Mouse (Mus musculus) lung, embryonic 15.5 days (tissue): Measurements from ENCODE around the gene Cst13. TPM values are rescaled to one million over a fixed set of nuclear protein-coding genes. Genes with fewer than 3 reads are reported as not detected.

Experiments used
- ATAC-seq: fragments of 200-750 bp; cut with Nextera tagmentation; 2 replicates; pipeline ENCODE4 v1.8.0; 2017; ENCODE audit warnings: moderate number of reproducible peaks, borderline replicate concordance; ENCODE audit not compliant: low FRiP score, low TSS enrichment; ENCODE audit errors: extremely low read depth
- H3K27ac ChIP-seq: fragments of 300-500 bp; sonication (generic); 2 replicates; pipeline ENCODE4 v1.5.1; 2015; ENCODE audit warnings: moderate library complexity, mild to moderate bottlenecking, inconsistent platforms
- H3K27me3 ChIP-seq: fragments of 300-500 bp; sonication (generic); 2 replicates; pipeline ENCODE4 v1.6.1; 2015; ENCODE audit warnings: inconsistent platforms
- H3K36me3 ChIP-seq: fragments of 300-500 bp; sonication (generic); 2 replicates; pipeline ENCODE4 v1.6.1; 2015; ENCODE audit warnings: inconsistent platforms
- H3K4me1 ChIP-seq: fragments of 300-500 bp; sonication (generic); 2 replicates; pipeline ENCODE4 v1.6.1; 2015; ENCODE audit warnings: inconsistent platforms
- H3K4me2 ChIP-seq: fragments of 300-500 bp; sonication (generic); 2 replicates; pipeline ENCODE4 v1.6.1; 2015; ENCODE audit warnings: inconsistent platforms, mild to moderate bottlenecking, moderate library complexity
- H3K4me3 ChIP-seq: fragments of 300-500 bp; sonication (generic); 2 replicates; pipeline ENCODE4 v1.5.1; 2015; ENCODE audit warnings: mild to moderate bottlenecking, inconsistent platforms
- H3K9ac ChIP-seq: fragments of 300-500 bp; sonication (generic); 2 replicates; pipeline ENCODE4 v1.6.1; 2015; ENCODE audit warnings: inconsistent platforms
- H3K9me3 ChIP-seq: fragments of 300-500 bp; sonication (generic); 2 replicates; pipeline ENCODE4 v1.6.1; 2016; ENCODE audit warnings: inconsistent platforms
- WGBS: fragments of 180-500 bp; shearing (Covaris S2); methylation state at CpG from one replicate; pipeline ENCODE4 v1.1.7; 2015; 5-methylcytosine and 5-hydroxymethylcytosine counted together
- polyA plus RNA-seq: library from polyadenylated mRNA; unstranded; fragments of >200 nt; fragmentation: Nextera tagmentation; extraction: Ambion mirVana; gene quantifications from 2 replicates; pipeline ENCODE4 v1.2.1, GENCODE M21; 2015

Cst13 gene
- polyA plus RNA-seq, 1 experiment from 2014 or later, result not detected

DNA sequence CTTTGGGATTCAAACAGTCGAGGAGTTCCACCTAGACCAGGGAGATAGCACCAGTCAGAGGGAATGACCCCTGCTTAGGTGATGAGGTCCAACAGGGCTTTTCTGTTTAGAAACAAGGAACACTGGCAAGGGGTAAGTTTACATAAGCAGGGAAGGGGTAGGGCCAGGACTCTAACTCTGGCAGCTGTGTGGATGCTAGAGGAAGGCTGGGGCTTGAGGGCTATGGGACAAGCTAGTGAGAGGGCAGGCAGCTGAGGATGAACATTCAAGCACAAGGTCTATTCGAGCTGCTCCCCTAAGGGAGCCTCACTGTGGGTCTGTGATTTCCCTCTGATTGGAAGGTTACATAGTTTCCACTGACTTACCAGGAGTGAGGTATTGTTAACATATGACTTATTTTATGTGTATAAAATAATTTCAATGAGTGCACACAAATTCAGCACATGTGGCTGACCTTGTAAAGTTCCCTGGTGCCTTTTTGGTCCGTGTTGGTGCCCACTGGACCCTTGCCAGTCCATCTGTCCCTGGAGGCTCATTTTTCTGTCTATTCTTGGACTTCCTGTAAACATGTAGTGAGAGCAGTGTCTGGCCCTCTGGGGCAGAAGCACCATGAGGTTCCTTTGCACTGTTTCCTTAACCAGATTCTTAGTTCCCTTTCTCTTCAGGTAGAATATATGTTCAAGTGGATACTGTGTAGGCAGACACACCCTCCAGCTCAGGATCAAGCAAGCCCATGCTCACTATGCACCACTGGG, 57.3 kb downstream of the Cst13 start:
- no peak overlapping the region for H3K4me2 ChIP-seq
- H3K9me3 ChIP-seq, result no peaks in the 10 kb centered on the region
- no peak overlapping the region for H3K4me3 ChIP-seq
- H3K4me1 ChIP-seq, result peaks cover 46% of the 10 kb centered on the region
- 14% methylated on average over 3 of the region's 3 CpGs for WGBS
- H3K27me3 ChIP-seq, result no peaks in the 10 kb centered on the region
- peak overlapping the region; percentile 56; the same call in 1 of the 2 replicates for H3K27ac ChIP-seq
- no peak for ATAC-seq
- no peak overlapping the region for H3K9ac ChIP-seq
- peaks cover 5% of the 10 kb centered on the region for H3K36me3 ChIP-seq

DNA sequence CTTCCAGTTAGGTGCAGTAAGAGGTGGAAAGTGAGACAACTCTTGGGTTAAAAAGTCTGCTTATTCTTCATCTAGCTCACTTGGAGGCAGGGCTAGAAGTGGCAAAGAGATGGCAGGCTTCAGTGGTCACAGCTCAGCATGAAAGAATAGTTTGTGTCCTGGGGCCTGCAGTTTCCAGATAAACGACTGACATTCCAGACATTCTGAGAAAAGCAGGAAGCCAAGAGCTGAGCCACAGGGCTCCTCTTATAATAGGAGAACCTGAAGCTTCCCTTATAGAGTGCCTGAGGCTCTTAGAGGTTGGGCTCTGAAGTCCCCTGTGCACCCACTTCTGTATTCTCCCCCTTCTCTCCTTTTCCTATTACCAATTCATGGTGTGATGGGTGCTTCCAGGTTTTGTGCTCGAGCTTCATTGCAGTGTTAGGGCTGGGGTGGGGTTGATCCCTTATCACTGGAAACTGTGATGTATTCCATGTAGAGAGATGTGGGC, 58.8 kb downstream of the Cst13 start:
- ATAC-seq, result no peak
- WGBS, result 4% methylated on average over 2 of the region's 2 CpGs
- no peak overlapping the region for H3K27ac ChIP-seq
- H3K9ac ChIP-seq, result no peak overlapping the region
- H3K36me3 ChIP-seq, result no peaks in the 10 kb centered on the region
- H3K9me3 ChIP-seq, result no peaks in the 10 kb centered on the region
- H3K4me2 ChIP-seq, result no peak overlapping the region
- H3K4me3 ChIP-seq, result no peak overlapping the region
- no peaks in the 10 kb centered on the region for H3K27me3 ChIP-seq
- H3K4me1 ChIP-seq, result peaks cover 31% of the 10 kb centered on the region

DNA sequence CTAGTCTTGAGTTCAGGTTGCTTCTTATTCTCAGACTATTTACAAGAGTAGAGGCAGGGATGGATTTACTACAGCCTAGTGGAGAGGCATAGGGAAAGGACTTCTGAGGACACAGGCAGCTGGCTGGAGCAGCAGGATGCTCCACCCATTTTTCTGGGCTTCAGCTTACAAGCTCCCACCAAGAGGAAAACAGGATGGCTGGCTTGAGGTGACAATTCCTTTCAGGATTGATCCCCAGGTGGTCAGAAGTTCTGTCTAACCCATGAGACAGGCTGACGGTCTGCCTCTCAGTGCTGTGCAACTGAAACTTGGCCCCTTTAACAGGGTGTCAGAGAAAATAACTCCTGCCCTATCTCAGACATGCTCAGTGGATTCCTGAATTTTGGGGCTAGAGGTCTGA, 59.3 kb downstream of the Cst13 start:
- Histone ChIP-seq H3K27ac (no peak overlapping the region), H3K36me3 (no peaks in the 10 kb centered on the region), H3K4me2 (no peak overlapping the region), H3K9ac (no peak overlapping the region), H3K27me3 (no peaks in the 10 kb centered on the region), H3K9me3 (no peaks in the 10 kb centered on the region), H3K4me1 (peaks cover 26% of the 10 kb centered on the region), H3K4me3 (no peak overlapping the region)
- ATAC-seq, result no peak
- 75% methylated on average over 1 of the region's 1 CpGs for WGBS

Other genes with a start within 250 kb of the Cst13 start
- 92.3 and 93.1 TPM in 2 replicates for gene Nxt1, start 147.5 kb upstream of the Cst13 start, polyA plus RNA-seq
- 19.1 and 19.7 TPM in 2 replicates for gene Gzf1, start 139.1 kb upstream of the Cst13 start, polyA plus RNA-seq
- gene Napb, start 87.6 kb upstream of the Cst13 start, polyA plus RNA-seq, result 1.9 and 2.5 TPM in 2 replicates
- not detected in 2 replicates for gene Cstl1, start 69.7 kb upstream of the Cst13 start, polyA plus RNA-seq
- not detected in 2 replicates for gene Cst11, start 48.6 kb upstream of the Cst13 start, polyA plus RNA-seq
- gene 8030411F24Rik, start 38.1 kb upstream of the Cst13 start, polyA plus RNA-seq, result not detected in 2 replicates
- not detected in 2 replicates for gene Cst12, start 30.7 kb upstream of the Cst13 start, polyA plus RNA-seq
- not detected in 2 replicates for gene Cst8, start 21.3 kb upstream of the Cst13 start, polyA plus RNA-seq
- gene Cst9, start 15.1 kb downstream of the Cst13 start, polyA plus RNA-seq, result 0.37 and 0.42 TPM in 2 replicates
- not detected in 2 replicates for gene 9230104L09Rik, start 45.0 kb downstream of the Cst13 start, polyA plus RNA-seq
- 514 and 555 TPM in 2 replicates for gene Cst3, start 55.6 kb downstream of the Cst13 start, polyA plus RNA-seq
- gene Gm1330, start 183.2 kb downstream of the Cst13 start, polyA plus RNA-seq, result not detected in 2 replicates
- gene Gm10750, start 197.2 kb downstream of the Cst13 start, polyA plus RNA-seq, result not detected in 2 replicates